Mouse (Mus musculus): ENCODE measurements around the gene Lmf1. TPM values are rescaled to one million over a fixed set of nuclear protein-coding genes. Genes with fewer than 3 reads are reported as not detected.

Lmf1 gene
- polyA plus RNA-seq (2014; fragmentation: Illumina TruSeq; extraction: RNeasy Lipid Tissue Mini Kit (QIAGEN cat#74804); ENCODE audit: low replicate concordance): 0.15 TPM

GRCm38 (mm10) chr17:25578920-25579319 is at the start of gene Lmf1:
Lmf1 (plus strand) TSS chr17:25579085.

GRCm38 (mm10) chr17:25570648-25571452 is 8.0 kb upstream of the Lmf1 start, which contains the start of gene Sox8:
Sox8 (minus strand) TSS chr17:25570686.

Other genes starting within 250 kb of the Lmf1 start
- not detected for gene Tpsab1, start 233.5 kb upstream of the Lmf1 start, polyA plus RNA-seq (2014; fragmentation: Illumina TruSeq; extraction: RNeasy Lipid Tissue Mini Kit (QIAGEN cat#74804); ENCODE audit: low replicate concordance)
- not detected for gene Tpsb2, start 212.8 kb upstream of the Lmf1 start, polyA plus RNA-seq (2014; fragmentation: Illumina TruSeq; extraction: RNeasy Lipid Tissue Mini Kit (QIAGEN cat#74804); ENCODE audit: low replicate concordance)
- 1.7 TPM for gene Tpsg1, start 209.8 kb upstream of the Lmf1 start, polyA plus RNA-seq (2014; fragmentation: Illumina TruSeq; extraction: RNeasy Lipid Tissue Mini Kit (QIAGEN cat#74804); ENCODE audit: low replicate concordance)
- 0.78 TPM for gene Cacna1h, start 145.3 kb upstream of the Lmf1 start, polyA plus RNA-seq (2014; fragmentation: Illumina TruSeq; extraction: RNeasy Lipid Tissue Mini Kit (QIAGEN cat#74804); ENCODE audit: low replicate concordance)
- not detected for gene Tekt4, start 124.5 kb upstream of the Lmf1 start, polyA plus RNA-seq (2014; fragmentation: Illumina TruSeq; extraction: RNeasy Lipid Tissue Mini Kit (QIAGEN cat#74804); ENCODE audit: low replicate concordance)
- not detected for gene Sstr5, start 81.8 kb upstream of the Lmf1 start, polyA plus RNA-seq (2014; fragmentation: Illumina TruSeq; extraction: RNeasy Lipid Tissue Mini Kit (QIAGEN cat#74804); ENCODE audit: low replicate concordance)
- gene Sox8, start 8.4 kb upstream of the Lmf1 start, polyA plus RNA-seq (2014; fragmentation: Illumina TruSeq; extraction: RNeasy Lipid Tissue Mini Kit (QIAGEN cat#74804); ENCODE audit: low replicate concordance): not detected
- not detected for gene Gng13, start 138.1 kb downstream of the Lmf1 start, polyA plus RNA-seq (2014; fragmentation: Illumina TruSeq; extraction: RNeasy Lipid Tissue Mini Kit (QIAGEN cat#74804); ENCODE audit: low replicate concordance)
- not detected for gene Chtf18, start 148.3 kb downstream of the Lmf1 start, polyA plus RNA-seq (2014; fragmentation: Illumina TruSeq; extraction: RNeasy Lipid Tissue Mini Kit (QIAGEN cat#74804); ENCODE audit: low replicate concordance)
- gene Rpusd1, start 148.6 kb downstream of the Lmf1 start, polyA plus RNA-seq (2014; fragmentation: Illumina TruSeq; extraction: RNeasy Lipid Tissue Mini Kit (QIAGEN cat#74804); ENCODE audit: low replicate concordance): not detected
- gene Mslnl, start 157.0 kb downstream of the Lmf1 start, polyA plus RNA-seq (2014; fragmentation: Illumina TruSeq; extraction: RNeasy Lipid Tissue Mini Kit (QIAGEN cat#74804); ENCODE audit: low replicate concordance): not detected
- gene Msln, start 175.3 kb downstream of the Lmf1 start, polyA plus RNA-seq (2014; fragmentation: Illumina TruSeq; extraction: RNeasy Lipid Tissue Mini Kit (QIAGEN cat#74804); ENCODE audit: low replicate concordance): not detected
- gene Narfl, start 194.7 kb downstream of the Lmf1 start, polyA plus RNA-seq (2014; fragmentation: Illumina TruSeq; extraction: RNeasy Lipid Tissue Mini Kit (QIAGEN cat#74804); ENCODE audit: low replicate concordance): 0.67 TPM
- gene Haghl, start 206.6 kb downstream of the Lmf1 start, polyA plus RNA-seq (2014; fragmentation: Illumina TruSeq; extraction: RNeasy Lipid Tissue Mini Kit (QIAGEN cat#74804); ENCODE audit: low replicate concordance): not detected
- gene Ccdc78, start 207.5 kb downstream of the Lmf1 start, polyA plus RNA-seq (2014; fragmentation: Illumina TruSeq; extraction: RNeasy Lipid Tissue Mini Kit (QIAGEN cat#74804); ENCODE audit: low replicate concordance): not detected
- not detected for gene Fam173a, start 213.8 kb downstream of the Lmf1 start, polyA plus RNA-seq (2014; fragmentation: Illumina TruSeq; extraction: RNeasy Lipid Tissue Mini Kit (QIAGEN cat#74804); ENCODE audit: low replicate concordance)
- not detected for gene AC134908.4, start 216.6 kb downstream of the Lmf1 start, polyA plus RNA-seq (2014; fragmentation: Illumina TruSeq; extraction: RNeasy Lipid Tissue Mini Kit (QIAGEN cat#74804); ENCODE audit: low replicate concordance)
- gene Metrn, start 218.1 kb downstream of the Lmf1 start, polyA plus RNA-seq (2014; fragmentation: Illumina TruSeq; extraction: RNeasy Lipid Tissue Mini Kit (QIAGEN cat#74804); ENCODE audit: low replicate concordance): not detected
- 0.67 TPM for gene Fbxl16, start 230.0 kb downstream of the Lmf1 start, polyA plus RNA-seq (2014; fragmentation: Illumina TruSeq; extraction: RNeasy Lipid Tissue Mini Kit (QIAGEN cat#74804); ENCODE audit: low replicate concordance)
- 0.26 TPM for gene Wdr24, start 244.5 kb downstream of the Lmf1 start, polyA plus RNA-seq (2014; fragmentation: Illumina TruSeq; extraction: RNeasy Lipid Tissue Mini Kit (QIAGEN cat#74804); ENCODE audit: low replicate concordance)
- 1.8 TPM for gene Jmjd8, start 249.8 kb downstream of the Lmf1 start, polyA plus RNA-seq (2014; fragmentation: Illumina TruSeq; extraction: RNeasy Lipid Tissue Mini Kit (QIAGEN cat#74804); ENCODE audit: low replicate concordance)